Mouse (Mus musculus) neural tube, embryonic 11.5 days (tissue): Measurements from ENCODE around the gene Sorbs2. TPM values are rescaled to one million over a fixed set of nuclear protein-coding genes. Genes with fewer than 3 reads are reported as not detected.
A peak's percentile ranks its signal among the peaks of the same experiment; 100 is the strongest.

ENCODE experiments used
- ATAC-seq: fragments of 200-750 bp; cut with Nextera tagmentation; 2 replicates; pipeline ENCODE4 v1.8.0; 2017; ENCODE audit warnings: moderate number of reproducible peaks, mild to moderate bottlenecking, moderate TSS enrichment, moderate library complexity; ENCODE audit not compliant: insufficient read depth, low FRiP score, low TSS enrichment
- DNase-seq: peaks from one replicate; pipeline ENCODE4 v3.0.0-alpha.2; 2015; ENCODE audit warnings: low spot score
- H3K27ac ChIP-seq: fragments of 300-500 bp; sonication (generic); 2 replicates; pipeline ENCODE4 v1.5.1; 2014; ENCODE audit warnings: low read depth, mild to moderate bottlenecking, low read length
- H3K27me3 ChIP-seq: fragments of 300-500 bp; sonication (generic); 2 replicates; pipeline ENCODE4 v1.6.1; 2014; ENCODE audit warnings: mild to moderate bottlenecking, low read length, mixed read lengths; ENCODE audit not compliant: control insufficient read depth, insufficient read depth
- H3K36me3 ChIP-seq: fragments of 300-500 bp; sonication (generic); 2 replicates; pipeline ENCODE4 v1.6.1; 2014; ENCODE audit warnings: mild to moderate bottlenecking, low read length, moderate library complexity, mixed read lengths; ENCODE audit not compliant: control insufficient read depth, insufficient read depth
- H3K4me1 ChIP-seq: fragments of 300-500 bp; sonication (generic); 2 replicates; pipeline ENCODE4 v1.6.1; 2014; ENCODE audit warnings: low read length, mixed read lengths; ENCODE audit not compliant: control insufficient read depth, insufficient read depth
- H3K4me2 ChIP-seq: fragments of 300-500 bp; sonication (generic); 2 replicates; pipeline ENCODE4 v1.6.1; 2014; ENCODE audit warnings: low read depth, mild to moderate bottlenecking, moderate library complexity
- H3K4me3 ChIP-seq: fragments of 300-500 bp; sonication (generic); 2 replicates; pipeline ENCODE4 v1.5.1; 2014; ENCODE audit warnings: low read depth, low read length
- H3K9ac ChIP-seq: fragments of 300-500 bp; sonication (generic); 2 replicates; pipeline ENCODE4 v1.6.1; 2014; ENCODE audit warnings: mild to moderate bottlenecking, low read length
- H3K9me3 ChIP-seq: fragments of 300-500 bp; sonication (generic); 2 replicates; pipeline ENCODE4 v1.6.1; 2016; ENCODE audit warnings: low read length; ENCODE audit not compliant: control insufficient read depth
- WGBS: fragments of 180-500 bp; shearing (Covaris S2); extraction: QIAGEN DNeasy Blood & Tissue Kit; methylation state at CpG from one replicate; pipeline ENCODE4 v1.1.7; 2014; 5-methylcytosine and 5-hydroxymethylcytosine counted together
- polyA plus RNA-seq: library from polyadenylated mRNA; unstranded; fragments of >200 nt; fragmentation: Nextera tagmentation; extraction: Ambion mirVana; gene quantifications from 2 replicates; pipeline ENCODE4 v1.2.1, GENCODE M21; 2014

Sorbs2 gene
- 40.9 and 45.2 TPM in 2 replicates for polyA plus RNA-seq

GRCm38 (mm10) chr8:45507634-45508321 is at the start of gene Sorbs2:
Gene Sorbs2, plus strand, starts transcription at chr8:45507788.
- Histone ChIP-seq H3K36me3 (no peaks in the 10 kb centered on the region), H3K9me3 (no peaks in the 10 kb centered on the region), H3K27me3 (no peaks in the 10 kb centered on the region), H3K27ac (peak within 1 kb of the TSS; percentile 57; the same call in 1 of the 2 replicates), H3K4me3 (peak within 1 kb of the TSS; percentile 31), H3K9ac (peak within 1 kb of the TSS; percentile 65), H3K4me2 (peak within 1 kb of the TSS; percentile 26), H3K4me1 (no peaks in the 10 kb centered on the region)
- WGBS, result 15% methylated on average over 16 of the region's 16 CpGs
- ATAC-seq (peak; percentile 79; the same call in 1 of the 2 replicates), DNase-seq (peak; percentile 44)

GRCm38 (mm10) chr8:45457874-45458273 is 49.7 kb upstream of the Sorbs2 start:
- DNase-seq, result no peak
- H3K27me3 ChIP-seq, result no peaks in the 10 kb centered on the region
- H3K27ac ChIP-seq, result no peak overlapping the region
- H3K36me3 ChIP-seq, result no peaks in the 10 kb centered on the region
- H3K4me2 ChIP-seq, result no peak overlapping the region
- H3K9ac ChIP-seq, result no peak overlapping the region
- ATAC-seq, result no peak
- no peak overlapping the region for H3K4me3 ChIP-seq
- H3K4me1 ChIP-seq, result no peaks in the 10 kb centered on the region
- no peaks in the 10 kb centered on the region for H3K9me3 ChIP-seq

DNA sequence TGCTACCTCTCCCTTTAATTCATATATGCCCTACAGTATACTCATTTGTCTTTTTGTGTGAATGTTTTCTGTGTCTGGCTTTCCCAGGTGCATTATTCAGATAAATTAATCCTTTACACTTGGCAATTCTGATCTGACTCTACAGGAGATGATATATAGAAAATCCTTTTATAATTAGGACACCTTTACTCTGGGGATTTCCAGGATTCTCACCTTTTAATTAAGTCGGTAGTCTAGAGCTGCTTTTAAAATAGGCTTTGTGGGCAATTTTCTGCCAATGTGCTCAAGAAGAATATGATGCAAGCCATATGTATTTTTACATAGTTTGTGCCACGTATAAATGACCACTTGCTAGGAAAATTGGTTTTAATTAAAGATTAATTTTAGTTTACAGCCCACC is 38.6 kb upstream of the Sorbs2 start:
- no peak overlapping the region for H3K9ac ChIP-seq
- ATAC-seq, result no peak
- H3K4me1 ChIP-seq, result no peaks in the 10 kb centered on the region
- no peaks in the 10 kb centered on the region for H3K9me3 ChIP-seq
- H3K36me3 ChIP-seq, result no peaks in the 10 kb centered on the region
- H3K4me3 ChIP-seq, result no peak overlapping the region
- no peak overlapping the region for H3K4me2 ChIP-seq
- no peak overlapping the region for H3K27ac ChIP-seq
- no peak for DNase-seq
- H3K27me3 ChIP-seq, result no peaks in the 10 kb centered on the region
- 93% methylated on average over 2 of the region's 2 CpGs for WGBS

GRCm38 (mm10) chr8:45469507-45470178 is 37.9 kb upstream of the Sorbs2 start:
- no peak overlapping the region for H3K4me3 ChIP-seq
- ATAC-seq (no peak), DNase-seq (no peak)
- H3K4me2 ChIP-seq, result no peak overlapping the region
- H3K4me1 ChIP-seq, result no peaks in the 10 kb centered on the region
- no peak overlapping the region for H3K27ac ChIP-seq
- H3K9me3 ChIP-seq, result no peaks in the 10 kb centered on the region
- no peaks in the 10 kb centered on the region for H3K27me3 ChIP-seq
- WGBS, result 76% methylated on average over 8 of the region's 8 CpGs
- H3K36me3 ChIP-seq, result no peaks in the 10 kb centered on the region
- no peak overlapping the region for H3K9ac ChIP-seq

DNA sequence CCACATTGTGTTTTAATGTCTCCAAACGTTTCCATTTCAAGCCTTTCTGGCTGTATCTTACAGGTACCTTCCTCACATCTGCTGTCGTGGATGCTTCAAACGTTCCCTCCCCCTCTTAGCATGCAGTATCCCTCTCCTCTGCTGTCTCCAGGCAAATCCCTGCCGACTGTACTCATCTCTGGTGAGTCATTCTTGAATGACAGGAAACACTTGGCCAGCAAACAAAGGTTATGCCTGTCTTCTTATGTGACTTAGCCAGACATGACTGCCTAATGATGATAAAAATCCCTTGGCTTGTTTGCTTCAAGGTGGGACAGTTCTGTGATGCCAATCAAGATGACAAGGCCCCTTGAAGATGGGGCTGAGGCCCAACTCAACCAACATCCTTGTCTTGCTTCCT is 26.7 kb upstream of the Sorbs2 start:
- Histone ChIP-seq H3K9me3 (no peaks in the 10 kb centered on the region), H3K4me3 (no peak overlapping the region), H3K27ac (no peak overlapping the region), H3K4me1 (no peaks in the 10 kb centered on the region), H3K27me3 (no peaks in the 10 kb centered on the region), H3K36me3 (no peaks in the 10 kb centered on the region), H3K4me2 (no peak overlapping the region), H3K9ac (no peak overlapping the region)
- DNase-seq (no peak), ATAC-seq (no peak)
- 73% methylated on average over 4 of the region's 4 CpGs for WGBS

GRCm38 (mm10) chr8:45486281-45486680 is 21.3 kb upstream of the Sorbs2 start:
- H3K4me1 ChIP-seq, result no peaks in the 10 kb centered on the region
- no peak for ATAC-seq
- H3K4me2 ChIP-seq, result no peak overlapping the region
- no peak overlapping the region for H3K27ac ChIP-seq
- 71% methylated on average over 3 of the region's 3 CpGs for WGBS
- no peaks in the 10 kb centered on the region for H3K27me3 ChIP-seq
- no peaks in the 10 kb centered on the region for H3K36me3 ChIP-seq
- no peak overlapping the region for H3K4me3 ChIP-seq
- no peak overlapping the region for H3K9ac ChIP-seq
- DNase-seq, result no peak
- H3K9me3 ChIP-seq, result no peaks in the 10 kb centered on the region

DNA sequence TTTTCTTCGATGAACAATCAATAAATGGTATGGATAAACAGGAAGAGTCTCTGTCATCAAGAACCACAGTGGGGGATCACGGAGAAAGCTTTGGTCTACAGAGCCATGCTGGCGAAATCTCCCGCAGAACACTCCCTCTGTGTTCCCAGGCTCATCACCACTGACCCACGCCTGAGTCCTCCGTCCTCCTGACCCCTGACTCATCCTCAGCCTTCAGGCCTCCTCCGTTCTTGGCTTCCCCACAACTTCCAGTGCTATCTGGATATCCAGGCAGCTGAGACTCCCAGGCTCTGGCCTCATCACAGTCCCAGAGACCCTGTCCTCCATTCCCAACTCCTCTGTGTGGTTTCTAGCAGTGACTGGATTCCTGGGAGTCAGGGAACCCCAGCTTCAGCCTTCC is 3.6 kb upstream of the Sorbs2 start:
- 84% methylated on average over 7 of the region's 7 CpGs for WGBS
- H3K27me3 ChIP-seq, result no peaks in the 10 kb centered on the region
- no peak for DNase-seq
- no peaks in the 10 kb centered on the region for H3K36me3 ChIP-seq
- H3K4me1 ChIP-seq, result no peaks in the 10 kb centered on the region
- no peak overlapping the region for H3K4me3 ChIP-seq
- no peak overlapping the region for H3K4me2 ChIP-seq
- no peak for ATAC-seq
- no peak overlapping the region for H3K27ac ChIP-seq
- H3K9ac ChIP-seq, result no peak overlapping the region
- H3K9me3 ChIP-seq, result no peaks in the 10 kb centered on the region

DNA sequence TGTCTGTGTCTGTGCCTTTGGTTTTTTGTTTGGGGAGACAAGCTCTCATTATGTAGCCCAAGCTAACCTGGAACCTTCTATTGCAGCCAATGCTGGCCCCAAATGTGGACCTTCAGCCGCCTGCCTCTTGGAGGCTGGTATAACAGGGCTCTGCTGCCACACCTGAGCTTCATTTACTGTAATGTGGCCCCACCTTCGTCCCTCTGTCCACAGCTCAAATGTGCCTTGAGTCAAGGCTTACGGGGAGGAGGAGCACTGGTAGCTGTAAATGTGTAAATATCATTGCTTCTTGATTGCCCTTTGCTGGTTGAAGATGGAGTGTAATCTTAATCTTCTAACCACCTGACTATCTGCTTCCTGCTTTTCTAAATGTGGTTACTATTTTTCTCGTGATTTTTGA is 1.2 kb upstream of the Sorbs2 start:
- no peaks in the 10 kb centered on the region for H3K4me1 ChIP-seq
- no peaks in the 10 kb centered on the region for H3K27me3 ChIP-seq
- H3K4me2 ChIP-seq, result no peak overlapping the region
- H3K27ac ChIP-seq, result no peak overlapping the region
- no peak overlapping the region for H3K4me3 ChIP-seq
- DNase-seq (no peak), ATAC-seq (no peak)
- no peaks in the 10 kb centered on the region for H3K9me3 ChIP-seq
- WGBS, result 81% methylated on average over 4 of the region's 4 CpGs
- H3K9ac ChIP-seq, result no peak overlapping the region
- no peaks in the 10 kb centered on the region for H3K36me3 ChIP-seq

- no peaks in the 10 kb centered on the region for H3K9me3 ChIP-seq
- H3K4me1 ChIP-seq, result no peaks in the 10 kb centered on the region
- no peaks in the 10 kb centered on the region for H3K27me3 ChIP-seq
- ATAC-seq, result peak; percentile 45; the same call in 1 of the 2 replicates
- H3K36me3 ChIP-seq, result no peaks in the 10 kb centered on the region
- peak overlapping the region; percentile 26; the same call in 1 of the 2 replicates for H3K4me2 ChIP-seq
- H3K27ac ChIP-seq, result no peak overlapping the region
- WGBS, result 65% methylated on average over 8 of the region's 8 CpGs
- H3K4me3 ChIP-seq, result peak overlapping the region; percentile 31
- H3K9ac ChIP-seq, result peak overlapping the region; percentile 65; the same call in 1 of the 2 replicates
- no peak for DNase-seq
These were observed 333 bp upstream of the Sorbs2 start for GRCm38 (mm10) chr8:45507277-45507633.
